Mouse (Mus musculus) heart, embryonic 16.5 days (tissue): ENCODE measurements around the gene Nipa2. TPM values are rescaled to one million over a fixed set of nuclear protein-coding genes. Genes with fewer than 3 reads are reported as not detected.

Experiments
- ATAC-seq: fragments of 200-750 bp; cut with Nextera tagmentation; replicated peaks from 2 replicates; pipeline ENCODE4 v1.8.0; 2017; ENCODE audit warnings: moderate number of reproducible peaks; ENCODE audit not compliant: insufficient read depth, low FRiP score; ENCODE audit errors: extremely low read depth
- H3K27ac ChIP-seq: fragments of 300-500 bp; sonication (generic); 2 replicates; pipeline ENCODE4 v1.5.1; 2014; ENCODE audit warnings: mild to moderate bottlenecking, low read length, control low read depth, moderate library complexity
- H3K27me3 ChIP-seq: fragments of 300-500 bp; sonication (generic); 2 replicates; pipeline ENCODE4 v1.6.1; 2014; ENCODE audit warnings: low read length, mixed read lengths; ENCODE audit not compliant: control insufficient read depth, insufficient read depth
- H3K36me3 ChIP-seq: fragments of 300-500 bp; sonication (generic); 2 replicates; pipeline ENCODE4 v1.6.1; 2014; ENCODE audit not compliant: control insufficient read depth, insufficient read depth
- H3K4me1 ChIP-seq: fragments of 300-500 bp; sonication (generic); 2 replicates; pipeline ENCODE4 v1.6.1; 2014; ENCODE audit warnings: low read length, mixed read lengths; ENCODE audit not compliant: control insufficient read depth, insufficient read depth
- H3K4me2 ChIP-seq: fragments of 300-500 bp; sonication (generic); 2 replicates; pipeline ENCODE4 v1.6.1; 2014; ENCODE audit warnings: low read depth, mild to moderate bottlenecking, control low read depth, low read length
- H3K4me3 ChIP-seq: fragments of 300-500 bp; sonication (generic); 2 replicates; pipeline ENCODE4 v1.5.1; 2014; ENCODE audit warnings: mild to moderate bottlenecking, control low read depth, low read length
- H3K9ac ChIP-seq: fragments of 300-500 bp; sonication (generic); 2 replicates; pipeline ENCODE4 v1.6.1; 2014; ENCODE audit warnings: low read length, control low read depth
- H3K9me3 ChIP-seq: fragments of 300-500 bp; sonication (generic); replicated peaks from 2 replicates; pipeline ENCODE4 v1.6.1; 2016; ENCODE audit warnings: low read length; ENCODE audit not compliant: control insufficient read depth
- WGBS: fragments of 180-500 bp; shearing (Covaris S2); extraction: QIAGEN DNeasy Blood & Tissue Kit; methylation state at CpG from one replicate; pipeline ENCODE4 v1.1.7; 2014; 5-methylcytosine and 5-hydroxymethylcytosine counted together
- polyA plus RNA-seq: library from polyadenylated mRNA; unstranded; fragments of >200 nt; fragmentation: Nextera tagmentation; extraction: Ambion mirVana; gene quantifications from 2 replicates; pipeline ENCODE4 v1.2.1, GENCODE M21; 2015

The Nipa2 gene
- polyA plus RNA-seq, 1 experiment from 2014 or later, result 31.9 TPM

GRCm38 (mm10) chr7:55911371-55911770, 50.9 kb downstream of the Nipa2 start:
- H3K9me3 ChIP-seq, result no peaks in the 10 kb centered on the region
- no peak overlapping the region for H3K4me3 ChIP-seq
- no peaks in the 10 kb centered on the region for H3K4me1 ChIP-seq
- H3K4me2 ChIP-seq, result no peak overlapping the region
- no peaks in the 10 kb centered on the region for H3K27me3 ChIP-seq
- no peak overlapping the region for H3K27ac ChIP-seq
- no peak for ATAC-seq
- WGBS, result 75% methylated on average over 8 of the region's 8 CpGs
- H3K9ac ChIP-seq, result no peak overlapping the region
- peaks cover 49% of the 10 kb centered on the region for H3K36me3 ChIP-seq

GRCm38 (mm10) chr7:55910356-55910755, 51.9 kb downstream of the Nipa2 start:
- no peak overlapping the region for H3K9ac ChIP-seq
- 73% methylated on average over 2 of the region's 2 CpGs for WGBS
- peaks cover 50% of the 10 kb centered on the region for H3K36me3 ChIP-seq
- no peak overlapping the region for H3K27ac ChIP-seq
- H3K27me3 ChIP-seq, result no peaks in the 10 kb centered on the region
- H3K4me1 ChIP-seq, result no peaks in the 10 kb centered on the region
- H3K4me3 ChIP-seq, result no peak overlapping the region
- H3K9me3 ChIP-seq, result no peaks in the 10 kb centered on the region
- H3K4me2 ChIP-seq, result no peak overlapping the region
- no peak for ATAC-seq

- WGBS, result 100% methylated on average over 1 of the region's 1 CpGs
- no peak overlapping the region for H3K4me2 ChIP-seq
- H3K27me3 ChIP-seq, result no peaks in the 10 kb centered on the region
- no peak overlapping the region for H3K4me3 ChIP-seq
- ATAC-seq, result no peak
- H3K36me3 ChIP-seq, result peaks cover 49% of the 10 kb centered on the region
- no peak overlapping the region for H3K27ac ChIP-seq
- no peak overlapping the region for H3K9ac ChIP-seq
- H3K9me3 ChIP-seq, result no peaks in the 10 kb centered on the region
- H3K4me1 ChIP-seq, result no peaks in the 10 kb centered on the region
These were observed 52.8 kb downstream of the Nipa2 start for GRCm38 (mm10) chr7:55909519-55909918.

GRCm38 (mm10) chr7:55905449-55905848, 56.8 kb downstream of the Nipa2 start:
- H3K4me1 ChIP-seq, result no peaks in the 10 kb centered on the region
- 78% methylated on average over 2 of the region's 2 CpGs for WGBS
- no peak overlapping the region for H3K9ac ChIP-seq
- no peak for ATAC-seq
- no peak overlapping the region for H3K4me3 ChIP-seq
- H3K27ac ChIP-seq, result no peak overlapping the region
- no peaks in the 10 kb centered on the region for H3K9me3 ChIP-seq
- no peak overlapping the region for H3K4me2 ChIP-seq
- no peaks in the 10 kb centered on the region for H3K27me3 ChIP-seq
- peaks cover 63% of the 10 kb centered on the region for H3K36me3 ChIP-seq

- H3K36me3 ChIP-seq, result peaks cover 68% of the 10 kb centered on the region
- no peak overlapping the region for H3K4me3 ChIP-seq
- H3K4me1 ChIP-seq, result no peaks in the 10 kb centered on the region
- no peaks in the 10 kb centered on the region for H3K27me3 ChIP-seq
- no peak overlapping the region for H3K27ac ChIP-seq
- ATAC-seq, result no peak
- 86% methylated on average over 4 of the region's 5 CpGs for WGBS
- no peaks in the 10 kb centered on the region for H3K9me3 ChIP-seq
- H3K9ac ChIP-seq, result no peak overlapping the region
- no peak overlapping the region for H3K4me2 ChIP-seq
These were observed 58.5 kb downstream of the Nipa2 start for GRCm38 (mm10) chr7:55903766-55904165.

- no peak overlapping the region for H3K4me3 ChIP-seq
These were observed 70.5 kb downstream of the Nipa2 start for GRCm38 (mm10) chr7:55891797-55892196.

GRCm38 (mm10) chr7:55890731-55891130, 71.5 kb downstream of the Nipa2 start:
- H3K4me3 ChIP-seq, result no peak overlapping the region
- no peak for ATAC-seq
- no peaks in the 10 kb centered on the region for H3K4me1 ChIP-seq
- no peaks in the 10 kb centered on the region for H3K9me3 ChIP-seq
- H3K9ac ChIP-seq, result no peak overlapping the region
- H3K27me3 ChIP-seq, result no peaks in the 10 kb centered on the region
- no peak overlapping the region for H3K27ac ChIP-seq
- no peak overlapping the region for H3K4me2 ChIP-seq
- H3K36me3 ChIP-seq, result peaks cover 36% of the 10 kb centered on the region

More at GRCm38 (mm10) chr7:55891797-55892196, 70.5 kb downstream of the Nipa2 start:
- Histone ChIP-seq H3K27me3 (no peaks in the 10 kb centered on the region), H3K27ac (no peak overlapping the region), H3K4me1 (no peaks in the 10 kb centered on the region), H3K9ac (no peak overlapping the region), H3K4me2 (no peak overlapping the region), H3K9me3 (no peaks in the 10 kb centered on the region), H3K36me3 (peaks cover 42% of the 10 kb centered on the region)
- WGBS, result 86% methylated on average over 11 of the region's 11 CpGs
- ATAC-seq, result no peak

GRCm38 (mm10) chr7:55889996-55890395, 72.3 kb downstream of the Nipa2 start:
- no peak overlapping the region for H3K4me3 ChIP-seq
- H3K27ac ChIP-seq, result no peak overlapping the region
- no peaks in the 10 kb centered on the region; the same call in 1 of the 2 replicates for H3K4me1 ChIP-seq
- peaks cover 35% of the 10 kb centered on the region for H3K36me3 ChIP-seq
- no peaks in the 10 kb centered on the region for H3K27me3 ChIP-seq
- ATAC-seq, result no peak
- H3K9ac ChIP-seq, result no peak overlapping the region
- no peak overlapping the region for H3K4me2 ChIP-seq
- no peaks in the 10 kb centered on the region for H3K9me3 ChIP-seq
- 89% methylated on average over 4 of the region's 4 CpGs for WGBS

GRCm38 (mm10) chr7:55888603-55889002, 73.7 kb downstream of the Nipa2 start:
- Histone ChIP-seq H3K9ac (no peak overlapping the region), H3K36me3 (peaks cover 29% of the 10 kb centered on the region), H3K27me3 (no peaks in the 10 kb centered on the region), H3K4me1 (no peaks in the 10 kb centered on the region; the same call in 1 of the 2 replicates), H3K27ac (no peak overlapping the region), H3K4me2 (no peak overlapping the region), H3K9me3 (no peaks in the 10 kb centered on the region), H3K4me3 (no peak overlapping the region)
- 94% methylated on average over 4 of the region's 4 CpGs for WGBS
- ATAC-seq, result no peak
